Mouse (Mus musculus) NIH3T3 (cell line): ENCODE data around the gene Vmn1r54.
"Not testable (repeated sequence)": the region's sequence is repeated elsewhere in the genome, so short reads cannot be mapped to it uniquely, and the experiment has no call there.

Experiments
- DNase-seq: peaks from one replicate; pipeline ENCODE4 v3.0.0-alpha.2; 2012; ENCODE audit warnings: low read depth

The Vmn1r54 gene

GRCm38 (mm10) chr6:90246000-90246399, at the start of gene Vmn1r54:
TSS of gene Vmn1r54 (plus strand) at chr6:90246300.
- DNase-seq: no peak

GRCm38 (mm10) chr6:90202493-90202892, 43.6 kb upstream of the Vmn1r54 start, which contains the start of gene V1ra8:
TSS of gene V1ra8 (plus strand) at chr6:90202793.
- not testable (repeated sequence) for DNase-seq

- DNase-seq: no peak
Measured at GRCm38 (mm10) chr6:90224338-90224737, 21.8 kb upstream of the Vmn1r54 start, which contains the start of gene Vmn1r53. TSS of gene Vmn1r53 (minus strand) at chr6:90224438.

- DNase-seq: not testable (repeated sequence)
Measured at GRCm38 (mm10) chr6:90232114-90232513, 14.0 kb upstream of the Vmn1r54 start.

- DNase-seq: no peak
Measured at GRCm38 (mm10) chr6:90232681-90233080, 13.4 kb upstream of the Vmn1r54 start.

GRCm38 (mm10) chr6:90244019-90244418, 2.1 kb upstream of the Vmn1r54 start:
- no peak for DNase-seq

GRCm38 (mm10) chr6:90288265-90288664, 42.2 kb downstream of the Vmn1r54 start:
- peak; percentile 78 for DNase-seq

GRCm38 (mm10) chr6:90300919-90301318, 54.8 kb downstream of the Vmn1r54 start, which contains the start of gene BC048671:
TSS of gene BC048671 (plus strand) at chr6:90301219.
- DNase-seq: no peak

- peak; percentile 70 for DNase-seq
Measured at GRCm38 (mm10) chr6:90306315-90306975, 60.3 kb downstream of the Vmn1r54 start.

- DNase-seq: no peak
Measured at GRCm38 (mm10) chr6:90308839-90309778, 63.0 kb downstream of the Vmn1r54 start.

GRCm38 (mm10) chr6:90315961-90316360, 69.9 kb downstream of the Vmn1r54 start:
- DNase-seq: no peak

GRCm38 (mm10) chr6:90317510-90318258, 71.6 kb downstream of the Vmn1r54 start:
- no peak for DNase-seq

- DNase-seq: no peak
Measured at GRCm38 (mm10) chr6:90319019-90319418, 72.9 kb downstream of the Vmn1r54 start.

- DNase-seq: no peak
Measured at GRCm38 (mm10) chr6:90319475-90320191, 73.5 kb downstream of the Vmn1r54 start.

- no peak for DNase-seq
Measured at GRCm38 (mm10) chr6:90320429-90320828, 74.3 kb downstream of the Vmn1r54 start.
